Mouse (Mus musculus) heart, postnatal 0 days (tissue): Measurements from ENCODE around the gene Glcci1. TPM values are rescaled to one million over a fixed set of nuclear protein-coding genes. Genes with fewer than 3 reads are reported as not detected.

Experiments
- ATAC-seq: fragments of 200-750 bp; cut with Nextera tagmentation; 2 replicates; pipeline ENCODE4 v1.8.0; 2017; ENCODE audit warnings: low read depth, moderate number of reproducible peaks, moderate library complexity; ENCODE audit not compliant: insufficient read depth
- DNase-seq: peaks from one replicate; pipeline ENCODE4 v3.0.0-alpha.2; 2016; ENCODE audit warnings: low spot score
- H3K27ac ChIP-seq: fragments of 300-500 bp; sonication (generic); 2 replicates; pipeline ENCODE4 v1.5.1; 2014; ENCODE audit warnings: low read depth, mild to moderate bottlenecking
- H3K27me3 ChIP-seq: fragments of 300-500 bp; sonication (generic); 2 replicates; pipeline ENCODE4 v1.6.1; 2014; ENCODE audit warnings: low read length, mixed read lengths; ENCODE audit not compliant: control insufficient read depth, insufficient read depth
- H3K36me3 ChIP-seq: fragments of 300-500 bp; sonication (generic); replicated peaks from 2 replicates; pipeline ENCODE4 v1.6.1; 2014; ENCODE audit warnings: low read length, mixed read lengths; ENCODE audit not compliant: control insufficient read depth, insufficient read depth
- H3K4me1 ChIP-seq: fragments of 300-500 bp; sonication (generic); 2 replicates; pipeline ENCODE4 v1.6.1; 2014; ENCODE audit warnings: antibody characterized with exemption; ENCODE audit not compliant: control insufficient read depth, insufficient read depth
- H3K4me2 ChIP-seq: fragments of 300-500 bp; sonication (generic); 2 replicates; pipeline ENCODE4 v1.6.1; 2014; ENCODE audit warnings: low read depth, mild to moderate bottlenecking, low read length, moderate library complexity
- H3K4me3 ChIP-seq: fragments of 300-500 bp; sonication (generic); 2 replicates; pipeline ENCODE4 v1.5.1; 2014; ENCODE audit warnings: low read depth, low read length
- H3K9ac ChIP-seq: fragments of 300-500 bp; sonication (generic); replicated peaks from 2 replicates; pipeline ENCODE4 v1.6.1; 2014; ENCODE audit warnings: low read depth, low read length, mixed read lengths
- H3K9me3 ChIP-seq: fragments of 300-500 bp; sonication (generic); replicated peaks from 2 replicates; pipeline ENCODE4 v1.6.1; 2016; ENCODE audit warnings: low read length; ENCODE audit not compliant: control insufficient read depth
- CTCF ChIP-seq: IDR thresholded peaks from 2 replicates; pipeline ENCODE4 v1.5.1; 2016; ENCODE audit warnings: antibody characterized with exemption, control low read depth, low read depth
- EP300 ChIP-seq: IDR thresholded peaks from 2 replicates; pipeline ENCODE4 v1.6.1; 2016; ENCODE audit warnings: antibody characterized with exemption, low read depth
- WGBS: fragments of 180-500 bp; shearing (Covaris S2); extraction: QIAGEN DNeasy Blood & Tissue Kit; methylation state at CpG from one replicate; pipeline ENCODE4 v1.1.7; 2014; 5-methylcytosine and 5-hydroxymethylcytosine counted together
- polyA plus RNA-seq: library from polyadenylated mRNA; unstranded; fragments of >200 nt; fragmentation: Nextera tagmentation; extraction: Ambion mirVana; gene quantifications from 2 replicates; pipeline ENCODE4 v1.2.1, GENCODE M21; 2015
- total RNA-seq: library from RNA; depleted of rRNA; stranded (reverse); fragments of >200 nt; gene quantifications from 2 replicates; pipeline ENCODE4 v1.2.3, GENCODE M21; 2014; ENCODE audit warnings: low replicate concordance

The Glcci1 gene
- total and polyA plus RNA-seq, 2 experiments from 2014 or later = 2.7 to 23.4 TPM

GRCm38 (mm10) chr6:8489266-8489665 is 20.1 kb upstream of the Glcci1 start:
- no peak overlapping the region for H3K27ac ChIP-seq
- no peaks in the 10 kb centered on the region for H3K27me3 ChIP-seq
- no peak overlapping the region for H3K4me3 ChIP-seq
- no peak overlapping the region for H3K4me2 ChIP-seq
- H3K36me3 ChIP-seq = no peaks in the 10 kb centered on the region
- 83% methylated on average over 7 of the region's 7 CpGs for WGBS
- H3K9me3 ChIP-seq = no peaks in the 10 kb centered on the region
- H3K9ac ChIP-seq = no peak overlapping the region
- TF ChIP-seq EP300 = no peak
- no peak for TF ChIP-seq CTCF
- 0 out of 2 replicates have a peak, but pooled peaks cover 8% of the 10 kb centered on the region for H3K4me1 ChIP-seq
- no peak for DNase-seq
- no peak for ATAC-seq

GRCm38 (mm10) chr6:8489938-8490585 is 19.3 kb upstream of the Glcci1 start:
- WGBS = 72% methylated on average over 1 of the region's 1 CpGs

GRCm38 (mm10) chr6:8492248-8492647 is 17.2 kb upstream of the Glcci1 start:
- H3K4me3 ChIP-seq = no peak overlapping the region
- DNase-seq (no peak), ATAC-seq (no peak)
- no peaks in the 10 kb centered on the region for H3K36me3 ChIP-seq
- H3K9ac ChIP-seq = no peak overlapping the region
- no peak overlapping the region for H3K27ac ChIP-seq
- H3K27me3 ChIP-seq = no peaks in the 10 kb centered on the region
- H3K9me3 ChIP-seq = no peaks in the 10 kb centered on the region
- H3K4me1 ChIP-seq = peaks cover 6% of the 10 kb centered on the region; the same call in 1 of the 2 replicates
- 89% methylated on average over 3 of the region's 3 CpGs for WGBS
- H3K4me2 ChIP-seq = no peak overlapping the region
- TF ChIP-seq CTCF = no peak

More at GRCm38 (mm10) chr6:8489938-8490585, 19.3 kb upstream of the Glcci1 start:
- Histone ChIP-seq H3K9me3 (no peaks in the 10 kb centered on the region), H3K4me1 (0 out of 2 replicates have a peak, but pooled peaks cover 8% of the 10 kb centered on the region), H3K9ac (no peak overlapping the region), H3K4me3 (no peak overlapping the region), H3K27ac (no peak overlapping the region), H3K27me3 (no peaks in the 10 kb centered on the region), H3K36me3 (no peaks in the 10 kb centered on the region), H3K4me2 (no peak overlapping the region)
- TF ChIP-seq EP300 (no peak), CTCF (no peak)
- DNase-seq (no peak), ATAC-seq (no peak)

GRCm38 (mm10) chr6:8495109-8495826 is 14.1 kb upstream of the Glcci1 start:
- Histone ChIP-seq H3K4me3 (no peak overlapping the region), H3K27ac (no peak overlapping the region), H3K9me3 (no peaks in the 10 kb centered on the region), H3K4me1 (no peaks in the 10 kb centered on the region; the same call in 1 of the 2 replicates), H3K27me3 (no peaks in the 10 kb centered on the region), H3K9ac (no peak overlapping the region), H3K36me3 (no peaks in the 10 kb centered on the region), H3K4me2 (0 out of 2 replicates have a peak overlapping the region, but pooled peaks have one; percentile 15)
- ATAC-seq (no peak), DNase-seq (no peak)
- TF ChIP-seq CTCF = no peak
- TF ChIP-seq EP300 = no peak
- WGBS = 48% methylated on average over 5 of the region's 5 CpGs

GRCm38 (mm10) chr6:8495827-8496222 is 13.6 kb upstream of the Glcci1 start:
- Histone ChIP-seq H3K4me2 (0 out of 2 replicates have a peak overlapping the region, but pooled peaks have one; percentile 15), H3K27me3 (no peaks in the 10 kb centered on the region), H3K4me1 (no peaks in the 10 kb centered on the region; the same call in 1 of the 2 replicates), H3K27ac (no peak overlapping the region), H3K36me3 (no peaks in the 10 kb centered on the region), H3K9ac (no peak overlapping the region), H3K9me3 (no peaks in the 10 kb centered on the region), H3K4me3 (no peak overlapping the region)
- DNase-seq = no peak
- no peak for TF ChIP-seq EP300
- TF ChIP-seq CTCF = no peak
- no peak for ATAC-seq
- WGBS = 61% methylated on average over 4 of the region's 4 CpGs
